Mouse (Mus musculus) gastrocnemius, postnatal 36 days (tissue): ENCODE data around the gene Pdzd7. TPM values are rescaled to one million over a fixed set of nuclear protein-coding genes. Genes with fewer than 3 reads are reported as not detected.

Experiments used
- DNase-seq, 2 experiments: peaks; one replicate each; pipeline ENCODE4 v3.0.0; 2022
- intact Hi-C: fragments of 180-260 bp; cut with DNase I; formaldehyde crosslinking; loops from one replicate; pipeline ENCODE4 v1.15.1; 2025
- long read RNA-seq, 2 experiments: library from polyadenylated mRNA; stranded (forward); transcript quantifications; one replicate each; pipeline ENCODE4 v2.0.0; 2021
- total RNA-seq, 2 experiments: library from RNA; stranded (reverse); gene quantifications; 2 replicates each; pipeline ENCODE4 v1.2.3; 2021

Gene Pdzd7
- 1 to 10 TPM; 5.1 to 5.7 TPM for total RNA-seq
- long read RNA-seq, experiment 1, partial matches to known transcripts = 0 of 2 reads
- long read RNA-seq, experiment 1, other reads (novel, unspliced or antisense) = 2 of 2 reads
- long read RNA-seq, experiment 2, partial matches to known transcripts = 1 of 1 reads
- long read RNA-seq, experiment 2, other reads (novel, unspliced or antisense) = 0 of 1 reads

- intact Hi-C loops = no loop called here
- DNase-seq = no peak
Observed at GRCm38 (mm10) chr19:45045651-45046050, at the start of gene Pdzd7. Gene Pdzd7 (minus strand): TSS chr19:45045717.

GRCm38 (mm10) chr19:45081841-45082550, 36.5 kb upstream of the Pdzd7 start:
- intact Hi-C loops = no loop called here
- peak in 1 of 2 experiments; percentile 40 for DNase-seq

GRCm38 (mm10) chr19:45081279-45081678, 35.8 kb upstream of the Pdzd7 start:
- DNase-seq = peak; percentile 47 to 62
- intact Hi-C loops = no loop called here

- DNase-seq = no peak
- intact Hi-C loops = no loop called here
Observed at GRCm38 (mm10) chr19:45080711-45081110, 35.2 kb upstream of the Pdzd7 start.

- intact Hi-C loops = no loop called here
- DNase-seq = peak in 1 of 2 experiments; percentile 39
Observed at GRCm38 (mm10) chr19:45079769-45080515, 34.4 kb upstream of the Pdzd7 start.

- intact Hi-C loops = no loop called here
- DNase-seq = no peak
Observed at GRCm38 (mm10) chr19:45078971-45079764, 33.7 kb upstream of the Pdzd7 start.

- DNase-seq = no peak
- intact Hi-C loops = no loop called here
Observed at GRCm38 (mm10) chr19:45077742-45078645, 32.5 kb upstream of the Pdzd7 start.

GRCm38 (mm10) chr19:45076586-45077510, 31.3 kb upstream of the Pdzd7 start:
- intact Hi-C loops = no loop called here
- DNase-seq = peak; percentile 55 to 69

GRCm38 (mm10) chr19:45076036-45076575, 30.6 kb upstream of the Pdzd7 start:
- intact Hi-C loops = no loop called here
- no peak for DNase-seq

- no peak for DNase-seq
- intact Hi-C loops = no loop called here
Observed at GRCm38 (mm10) chr19:45075323-45076035, 30.0 kb upstream of the Pdzd7 start.

- intact Hi-C loops = no loop called here
Observed at GRCm38 (mm10) chr19:45074580-45075322, 29.2 kb upstream of the Pdzd7 start, which contains the start of gene Kazald1. Gene Kazald1 (plus strand): TSS chr19:45075241.

GRCm38 (mm10) chr19:45073871-45074542, 28.5 kb upstream of the Pdzd7 start:
- intact Hi-C loops = no loop called here
- peak in 1 of 2 experiments; percentile 78 for DNase-seq

More at GRCm38 (mm10) chr19:45074580-45075322, 29.2 kb upstream of the Pdzd7 start, which contains the start of gene Kazald1:
- peak; percentile 93 to 98 for DNase-seq

- intact Hi-C loops = no loop called here
- no peak for DNase-seq
Observed at GRCm38 (mm10) chr19:45067758-45068510, 22.4 kb upstream of the Pdzd7 start.

- no peak for DNase-seq
Observed at GRCm38 (mm10) chr19:45067170-45067569, 21.7 kb upstream of the Pdzd7 start.

GRCm38 (mm10) chr19:45065226-45065625, 19.7 kb upstream of the Pdzd7 start:
- intact Hi-C loops = no loop called here
- DNase-seq = no peak

More at GRCm38 (mm10) chr19:45067170-45067569, 21.7 kb upstream of the Pdzd7 start:
- intact Hi-C loops = no loop called here
